Mouse (Mus musculus): Measurements from ENCODE around the gene Egln1. TPM values are rescaled to one million over a fixed set of nuclear protein-coding genes. Genes with fewer than 3 reads are reported as not detected.

The Egln1 gene
- polyA plus RNA-seq, 1 experiment from 2014 or later = 10.1 TPM

- no peak for DNase-seq (ENCODE audit: low spot score)
- H3K4me3 ChIP-seq = no peak overlapping the region
- no peaks in the 10 kb centered on the region for H3K4me1 ChIP-seq (replicated peaks)
- no peaks in the 10 kb centered on the region for H3K27me3 ChIP-seq (ENCODE audit: insufficient read depth, poor library complexity, severe bottlenecking)
- 95% methylated on average over 10 of the region's 10 CpGs for WGBS
- H3K9me3 ChIP-seq = no peaks in the 10 kb centered on the region
- no peak overlapping the region for H3K27ac ChIP-seq
- H3K36me3 ChIP-seq = peaks cover 61% of the 10 kb centered on the region
Observed at GRCm38 (mm10) chr8:124936699-124937098, 12.4 kb downstream of the Egln1 start.

- 88% methylated on average over 5 of the region's 5 CpGs for whole genome bisulfite sequencing
- DNase-seq (ENCODE audit: low spot score) = no peak
- Histone ChIP-seq H3K4me1 (replicated peaks) (no peaks in the 10 kb centered on the region), H3K27me3 (ENCODE audit: insufficient read depth, poor library complexity, severe bottlenecking) (no peaks in the 10 kb centered on the region), H3K27ac (no peak overlapping the region), H3K36me3 (peaks cover 56% of the 10 kb centered on the region), H3K9me3 (no peaks in the 10 kb centered on the region), H3K4me3 (no peak overlapping the region)
Observed at GRCm38 (mm10) chr8:124935116-124935515, 14.0 kb downstream of the Egln1 start.

- Histone ChIP-seq H3K27me3 (ENCODE audit: insufficient read depth, poor library complexity, severe bottlenecking) (no peaks in the 10 kb centered on the region), H3K4me3 (no peak overlapping the region), H3K4me1 (replicated peaks) (no peaks in the 10 kb centered on the region), H3K27ac (no peak overlapping the region), H3K36me3 (peaks cover 41% of the 10 kb centered on the region), H3K9me3 (no peaks in the 10 kb centered on the region)
- no peak for DNase-seq (ENCODE audit: low spot score)
- WGBS = 94% methylated on average over 3 of the region's 3 CpGs
Observed at GRCm38 (mm10) chr8:124932435-124932834, 16.7 kb downstream of the Egln1 start.

GRCm38 (mm10) chr8:124930649-124931048 lies 18.5 kb downstream of the Egln1 start:
- H3K27me3 ChIP-seq (ENCODE audit: insufficient read depth, poor library complexity, severe bottlenecking) = no peaks in the 10 kb centered on the region
- H3K4me3 ChIP-seq = no peak overlapping the region
- H3K27ac ChIP-seq = no peak overlapping the region
- DNase-seq (ENCODE audit: low spot score) = no peak
- peaks cover 42% of the 10 kb centered on the region for H3K36me3 ChIP-seq
- 0 out of 2 replicates have a peak, but pooled peaks cover 4% of the 10 kb centered on the region for H3K4me1 ChIP-seq (replicated peaks)
- H3K9me3 ChIP-seq = no peaks in the 10 kb centered on the region
- 89% methylated on average over 4 of the region's 4 CpGs for WGBS

GRCm38 (mm10) chr8:124930086-124930485 lies 19.0 kb downstream of the Egln1 start:
- H3K9me3 ChIP-seq = no peaks in the 10 kb centered on the region
- no peak overlapping the region for H3K4me3 ChIP-seq
- H3K4me1 ChIP-seq (replicated peaks) = 0 out of 2 replicates have a peak, but pooled peaks cover 7% of the 10 kb centered on the region
- DNase-seq (ENCODE audit: low spot score) = no peak
- no peaks in the 10 kb centered on the region for H3K27me3 ChIP-seq (ENCODE audit: insufficient read depth, poor library complexity, severe bottlenecking)
- WGBS = 96% methylated on average over 13 of the region's 13 CpGs
- H3K27ac ChIP-seq = no peak overlapping the region
- H3K36me3 ChIP-seq = peaks cover 48% of the 10 kb centered on the region

- Histone ChIP-seq H3K27me3 (ENCODE audit: insufficient read depth, poor library complexity, severe bottlenecking) (no peaks in the 10 kb centered on the region), H3K4me1 (replicated peaks) (peaks cover 7% of the 10 kb centered on the region; the same call in 1 of the 2 replicates), H3K36me3 (peaks cover 53% of the 10 kb centered on the region), H3K4me3 (no peak overlapping the region), H3K27ac (no peak overlapping the region), H3K9me3 (no peaks in the 10 kb centered on the region)
- DNase-seq (ENCODE audit: low spot score) = no peak
- 92% methylated on average over 11 of the region's 11 CpGs for WGBS
Observed at GRCm38 (mm10) chr8:124929006-124929405, 20.1 kb downstream of the Egln1 start.

- peaks cover 7% of the 10 kb centered on the region; the same call in 1 of the 2 replicates for H3K4me1 ChIP-seq (replicated peaks)
- WGBS = 85% methylated on average over 10 of the region's 10 CpGs
- DNase-seq (ENCODE audit: low spot score) = no peak
- H3K36me3 ChIP-seq = peaks cover 54% of the 10 kb centered on the region
- no peak overlapping the region for H3K27ac ChIP-seq
- H3K27me3 ChIP-seq (ENCODE audit: insufficient read depth, poor library complexity, severe bottlenecking) = no peaks in the 10 kb centered on the region
- no peaks in the 10 kb centered on the region for H3K9me3 ChIP-seq
- H3K4me3 ChIP-seq = no peak overlapping the region
Observed at GRCm38 (mm10) chr8:124926351-124926771, 22.8 kb downstream of the Egln1 start.

- WGBS = 84% methylated on average over 14 of the region's 14 CpGs
- Histone ChIP-seq H3K27me3 (ENCODE audit: insufficient read depth, poor library complexity, severe bottlenecking) (no peaks in the 10 kb centered on the region), H3K36me3 (peaks cover 50% of the 10 kb centered on the region), H3K27ac (no peak overlapping the region), H3K4me1 (replicated peaks) (peaks cover 7% of the 10 kb centered on the region; the same call in 1 of the 2 replicates), H3K9me3 (no peaks in the 10 kb centered on the region), H3K4me3 (no peak overlapping the region)
- no peak for DNase-seq (ENCODE audit: low spot score)
Observed at GRCm38 (mm10) chr8:124925544-124926266, 23.4 kb downstream of the Egln1 start.

- Histone ChIP-seq H3K4me3 (no peak overlapping the region), H3K4me1 (replicated peaks) (peaks cover 8% of the 10 kb centered on the region), H3K27me3 (ENCODE audit: insufficient read depth, poor library complexity, severe bottlenecking) (no peaks in the 10 kb centered on the region), H3K27ac (no peak overlapping the region), H3K36me3 (peaks cover 45% of the 10 kb centered on the region), H3K9me3 (no peaks in the 10 kb centered on the region)
- 90% methylated on average over 15 of the region's 15 CpGs for WGBS
- no peak for DNase-seq (ENCODE audit: low spot score)
Observed at GRCm38 (mm10) chr8:124923971-124924652, 25.0 kb downstream of the Egln1 start.

GRCm38 (mm10) chr8:124922490-124923089 lies 26.5 kb downstream of the Egln1 start:
- peaks cover 35% of the 10 kb centered on the region for H3K36me3 ChIP-seq
- DNase-seq (ENCODE audit: low spot score) = no peak
- no peak overlapping the region for H3K27ac ChIP-seq
- no peaks in the 10 kb centered on the region for H3K27me3 ChIP-seq (ENCODE audit: insufficient read depth, poor library complexity, severe bottlenecking)
- peaks cover 20% of the 10 kb centered on the region for H3K4me1 ChIP-seq (replicated peaks)
- H3K9me3 ChIP-seq = no peaks in the 10 kb centered on the region
- WGBS = 90% methylated on average over 11 of the region's 11 CpGs
- H3K4me3 ChIP-seq = no peak overlapping the region

- Histone ChIP-seq H3K36me3 (peaks cover 27% of the 10 kb centered on the region), H3K27me3 (ENCODE audit: insufficient read depth, poor library complexity, severe bottlenecking) (no peaks in the 10 kb centered on the region), H3K4me3 (no peak overlapping the region), H3K27ac (no peak overlapping the region), H3K9me3 (no peaks in the 10 kb centered on the region), H3K4me1 (replicated peaks) (peaks cover 20% of the 10 kb centered on the region)
- no peak for DNase-seq (ENCODE audit: low spot score)
- WGBS = 90% methylated on average over 18 of the region's 18 CpGs
Observed at GRCm38 (mm10) chr8:124921369-124922279, 27.5 kb downstream of the Egln1 start.

GRCm38 (mm10) chr8:124917741-124918484 lies 31.2 kb downstream of the Egln1 start:
- Histone ChIP-seq H3K4me3 (no peak overlapping the region), H3K9me3 (0 out of 2 replicates have a peak, but pooled peaks cover 4% of the 10 kb centered on the region), H3K36me3 (peaks cover 34% of the 10 kb centered on the region), H3K4me1 (replicated peaks) (peaks cover 13% of the 10 kb centered on the region), H3K27me3 (ENCODE audit: insufficient read depth, poor library complexity, severe bottlenecking) (no peaks in the 10 kb centered on the region), H3K27ac (no peak overlapping the region)
- 81% methylated on average over 18 of the region's 18 CpGs for WGBS
- no peak for DNase-seq (ENCODE audit: low spot score)
